Mouse (Mus musculus) liver, postnatal 0 days (tissue): ENCODE data around the gene Lasp1.

Experiments used
- CTCF ChIP-seq: sonication (generic); IDR thresholded peaks from 2 replicates; pipeline ENCODE4 v1.5.1; 2016; ENCODE audit warnings: antibody characterized with exemption, low read depth
- EP300 ChIP-seq: IDR thresholded peaks from 2 replicates; pipeline ENCODE4 v1.6.1; 2016; ENCODE audit warnings: antibody characterized with exemption, low read depth, mild to moderate bottlenecking

DNA sequence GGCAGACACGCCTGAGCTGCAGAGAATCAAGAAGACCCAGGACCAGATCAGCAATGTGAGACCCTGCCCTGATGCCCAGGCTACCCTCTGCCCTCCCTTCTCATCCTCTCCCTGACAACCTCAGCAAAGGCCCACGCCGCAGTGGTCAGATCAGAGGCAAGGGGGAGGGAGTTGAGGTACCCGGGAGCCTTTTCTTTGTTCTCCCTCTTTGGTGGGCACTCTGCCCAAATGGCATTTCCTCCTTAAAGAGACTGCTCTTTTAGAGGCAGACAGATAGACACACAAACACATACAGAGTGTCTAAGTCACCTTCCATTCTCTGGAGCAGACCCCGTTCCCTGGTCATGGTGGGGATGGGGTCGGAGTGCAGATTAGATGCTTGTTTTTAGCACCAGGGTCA is 26.1 kb downstream of the Lasp1 start:
- TF ChIP-seq CTCF (no peak), EP300 (no peak)
